Mouse (Mus musculus) heart, embryonic 10.5 days (tissue): ENCODE data around the gene Uqcc2. TPM values are rescaled to one million over a fixed set of nuclear protein-coding genes. Genes with fewer than 3 reads are reported as not detected.

Experiments
- DNase-seq: peaks from one replicate; pipeline ENCODE4 v3.0.0-alpha.2; 2017; ENCODE audit warnings: low spot score
- H3K27ac ChIP-seq: fragments of 300-500 bp; sonication (generic); 2 replicates; pipeline ENCODE4 v1.5.1; 2016; ENCODE audit warnings: mild to moderate bottlenecking
- H3K27me3 ChIP-seq: fragments of 300-500 bp; sonication (generic); 2 replicates; pipeline ENCODE4 v1.6.1; 2016; ENCODE audit warnings: mild to moderate bottlenecking; ENCODE audit not compliant: poor library complexity, insufficient read depth, severe bottlenecking
- H3K36me3 ChIP-seq: fragments of 300-500 bp; sonication (generic); 2 replicates; pipeline ENCODE4 v1.6.1; 2016; ENCODE audit warnings: mild to moderate bottlenecking, moderate library complexity
- H3K4me1 ChIP-seq: fragments of 300-500 bp; sonication (generic); 2 replicates; pipeline ENCODE4 v1.6.1; 2016; ENCODE audit warnings: mild to moderate bottlenecking
- H3K4me3 ChIP-seq: fragments of 300-500 bp; sonication (generic); 2 replicates; pipeline ENCODE4 v1.5.1; 2016; ENCODE audit warnings: mild to moderate bottlenecking, moderate library complexity
- H3K9me3 ChIP-seq: fragments of 300-500 bp; sonication (generic); 2 replicates; pipeline ENCODE4 v1.6.1; 2016; ENCODE audit warnings: mild to moderate bottlenecking, moderate library complexity
- WGBS: fragments of 180-500 bp; shearing (Covaris S2); methylation state at CpG from one replicate; pipeline ENCODE4 v1.1.7; 2016; 5-methylcytosine and 5-hydroxymethylcytosine counted together
- polyA plus RNA-seq: library from polyadenylated mRNA; unstranded; fragments of >200 nt; fragmentation: Nextera tagmentation; extraction: Ambion mirVana; gene quantifications from 2 replicates; pipeline ENCODE4 v1.2.1, GENCODE M21; 2016

The Uqcc2 gene
- polyA plus RNA-seq, 1 experiment from 2014 or later, result 440 TPM

GRCm38 (mm10) chr17:27130246-27130645 is 3.5 kb downstream of the Uqcc2 start:
- Histone ChIP-seq H3K9me3 (no peaks in the 10 kb centered on the region), H3K4me1 (peaks cover 58% of the 10 kb centered on the region), H3K27ac (no peak overlapping the region), H3K4me3 (no peak overlapping the region), H3K36me3 (peaks cover 10% of the 10 kb centered on the region; the same call in 1 of the 2 replicates), H3K27me3 (no peaks in the 10 kb centered on the region; the same call in 1 of the 2 replicates)
- 56% methylated on average over 9 of the region's 9 CpGs for WGBS
- DNase-seq, result no peak

- no peaks in the 10 kb centered on the region for H3K9me3 ChIP-seq
- H3K4me1 ChIP-seq, result peaks cover 53% of the 10 kb centered on the region
- 0 out of 2 replicates have a peak overlapping the region, but pooled peaks have one; percentile 1 for H3K27ac ChIP-seq
- 79% methylated on average over 7 of the region's 7 CpGs for WGBS
- H3K4me3 ChIP-seq, result no peak overlapping the region
- H3K27me3 ChIP-seq, result no peaks in the 10 kb centered on the region
- no peak for DNase-seq
- peaks cover 14% of the 10 kb centered on the region; the same call in 1 of the 2 replicates for H3K36me3 ChIP-seq
Observed at GRCm38 (mm10) chr17:27129819-27130218, 3.9 kb downstream of the Uqcc2 start.

- no peaks in the 10 kb centered on the region for H3K27me3 ChIP-seq
- H3K36me3 ChIP-seq, result peaks cover 19% of the 10 kb centered on the region; the same call in 1 of the 2 replicates
- peaks cover 52% of the 10 kb centered on the region for H3K4me1 ChIP-seq
- 86% methylated on average over 13 of the region's 13 CpGs for WGBS
- H3K27ac ChIP-seq, result no peak overlapping the region
- no peak for DNase-seq
- H3K4me3 ChIP-seq, result no peak overlapping the region
- H3K9me3 ChIP-seq, result no peaks in the 10 kb centered on the region
Observed at GRCm38 (mm10) chr17:27129291-27129690, 4.4 kb downstream of the Uqcc2 start.

- H3K4me3 ChIP-seq, result no peak overlapping the region
- peaks cover 48% of the 10 kb centered on the region for H3K4me1 ChIP-seq
- no peak overlapping the region for H3K27ac ChIP-seq
- H3K36me3 ChIP-seq, result peaks cover 30% of the 10 kb centered on the region
- H3K9me3 ChIP-seq, result no peaks in the 10 kb centered on the region
- no peak for DNase-seq
- 91% methylated on average over 5 of the region's 5 CpGs for WGBS
- H3K27me3 ChIP-seq, result no peaks in the 10 kb centered on the region
Observed at GRCm38 (mm10) chr17:27128189-27128588, 5.5 kb downstream of the Uqcc2 start.

- H3K4me3 ChIP-seq, result no peak overlapping the region
- no peaks in the 10 kb centered on the region for H3K9me3 ChIP-seq
- H3K4me1 ChIP-seq, result peaks cover 38% of the 10 kb centered on the region
- WGBS, result 85% methylated on average over 10 of the region's 10 CpGs
- H3K36me3 ChIP-seq, result peaks cover 42% of the 10 kb centered on the region
- no peaks in the 10 kb centered on the region for H3K27me3 ChIP-seq
- no peak overlapping the region for H3K27ac ChIP-seq
- DNase-seq, result no peak
Observed at GRCm38 (mm10) chr17:27126974-27127373, 6.7 kb downstream of the Uqcc2 start.

GRCm38 (mm10) chr17:27125669-27126202 is 8.0 kb downstream of the Uqcc2 start:
- 80% methylated on average over 11 of the region's 11 CpGs for whole genome bisulfite sequencing
- Histone ChIP-seq H3K27me3 (no peaks in the 10 kb centered on the region), H3K4me1 (peaks cover 34% of the 10 kb centered on the region), H3K27ac (no peak overlapping the region), H3K36me3 (peaks cover 51% of the 10 kb centered on the region), H3K9me3 (no peaks in the 10 kb centered on the region), H3K4me3 (no peak overlapping the region)
- DNase-seq, result no peak

- 38% methylated on average over 12 of the region's 12 CpGs for WGBS
- Histone ChIP-seq H3K27ac (no peak overlapping the region), H3K27me3 (no peaks in the 10 kb centered on the region), H3K4me3 (no peak overlapping the region), H3K9me3 (no peaks in the 10 kb centered on the region), H3K4me1 (peaks cover 34% of the 10 kb centered on the region), H3K36me3 (peaks cover 51% of the 10 kb centered on the region)
- DNase-seq, result peak; percentile 86
Observed at GRCm38 (mm10) chr17:27125185-27125584, 8.5 kb downstream of the Uqcc2 start.

- H3K36me3 ChIP-seq, result peaks cover 46% of the 10 kb centered on the region
- WGBS, result 86% methylated on average over 7 of the region's 7 CpGs
- H3K4me3 ChIP-seq, result no peak overlapping the region
- H3K9me3 ChIP-seq, result no peaks in the 10 kb centered on the region
- peaks cover 9% of the 10 kb centered on the region; the same call in 1 of the 2 replicates for H3K27me3 ChIP-seq
- no peak for DNase-seq
- 0 out of 2 replicates have a peak overlapping the region, but pooled peaks have one; percentile 24 for H3K27ac ChIP-seq
- H3K4me1 ChIP-seq, result peaks cover 41% of the 10 kb centered on the region
Observed at GRCm38 (mm10) chr17:27123813-27124375, 9.8 kb downstream of the Uqcc2 start.

- Histone ChIP-seq H3K36me3 (peaks cover 46% of the 10 kb centered on the region), H3K27ac (no peak overlapping the region), H3K27me3 (peaks cover 9% of the 10 kb centered on the region; the same call in 1 of the 2 replicates), H3K4me1 (peaks cover 41% of the 10 kb centered on the region), H3K9me3 (no peaks in the 10 kb centered on the region), H3K4me3 (no peak overlapping the region)
- DNase-seq, result no peak
- WGBS, result 61% methylated on average over 2 of the region's 2 CpGs
Observed at GRCm38 (mm10) chr17:27123103-27123502, 10.6 kb downstream of the Uqcc2 start.

- 79% methylated on average over 11 of the region's 11 CpGs for WGBS
- Histone ChIP-seq H3K27me3 (peaks cover 9% of the 10 kb centered on the region; the same call in 1 of the 2 replicates), H3K4me3 (no peak overlapping the region), H3K9me3 (no peaks in the 10 kb centered on the region), H3K27ac (no peak overlapping the region), H3K36me3 (peaks cover 50% of the 10 kb centered on the region), H3K4me1 (peaks cover 37% of the 10 kb centered on the region)
- no peak for DNase-seq
Observed at GRCm38 (mm10) chr17:27122701-27123100, 11.0 kb downstream of the Uqcc2 start.

- H3K27ac ChIP-seq, result no peak overlapping the region
- peaks cover 59% of the 10 kb centered on the region for H3K36me3 ChIP-seq
- no peak for DNase-seq
- no peak overlapping the region for H3K4me3 ChIP-seq
- peaks cover 31% of the 10 kb centered on the region for H3K4me1 ChIP-seq
- H3K27me3 ChIP-seq, result peaks cover 9% of the 10 kb centered on the region; the same call in 1 of the 2 replicates
- H3K9me3 ChIP-seq, result no peaks in the 10 kb centered on the region
- WGBS, result 81% methylated on average over 7 of the region's 7 CpGs
Observed at GRCm38 (mm10) chr17:27121781-27122180, 11.9 kb downstream of the Uqcc2 start.

- peaks cover 11% of the 10 kb centered on the region for H3K27me3 ChIP-seq
- H3K4me3 ChIP-seq, result no peak overlapping the region
- peaks cover 30% of the 10 kb centered on the region for H3K4me1 ChIP-seq
- peaks cover 65% of the 10 kb centered on the region for H3K36me3 ChIP-seq
- H3K27ac ChIP-seq, result 0 out of 2 replicates have a peak overlapping the region, but pooled peaks have one; percentile 10
- H3K9me3 ChIP-seq, result no peaks in the 10 kb centered on the region
- WGBS, result 61% methylated on average over 14 of the region's 14 CpGs
- DNase-seq, result no peak
Observed at GRCm38 (mm10) chr17:27121266-27121665, 12.4 kb downstream of the Uqcc2 start.

GRCm38 (mm10) chr17:27120561-27121024 is 13.1 kb downstream of the Uqcc2 start:
- H3K27me3 ChIP-seq, result peaks cover 17% of the 10 kb centered on the region
- WGBS, result 15% methylated on average over 18 of the region's 18 CpGs
- peaks cover 68% of the 10 kb centered on the region for H3K36me3 ChIP-seq
- H3K4me1 ChIP-seq, result peaks cover 30% of the 10 kb centered on the region
- 0 out of 2 replicates have a peak overlapping the region, but pooled peaks have one; percentile 10 for H3K27ac ChIP-seq
- H3K4me3 ChIP-seq, result no peak overlapping the region
- no peak for DNase-seq
- no peaks in the 10 kb centered on the region for H3K9me3 ChIP-seq
